Mouse (Mus musculus) limb, embryonic 14.5 days (tissue): ENCODE measurements around the gene Mrpl52. TPM values are rescaled to one million over a fixed set of nuclear protein-coding genes. Genes with fewer than 3 reads are reported as not detected.

ENCODE experiments used
- ATAC-seq: fragments of 200-750 bp; cut with Nextera tagmentation; 2 replicates; pipeline ENCODE4 v1.8.0; 2017; ENCODE audit warnings: low read depth, moderate number of reproducible peaks, moderate TSS enrichment; ENCODE audit not compliant: low FRiP score
- DNase-seq: peaks from one replicate; pipeline ENCODE4 v3.0.0-alpha.2; 2015; ENCODE audit warnings: low spot score
- H3K27ac ChIP-seq: fragments of 300-500 bp; sonication (generic); replicated peaks from 2 replicates; pipeline ENCODE4 v1.5.1; 2014; ENCODE audit warnings: low read depth, mild to moderate bottlenecking, low read length, moderate library complexity, mixed read lengths
- H3K27me3 ChIP-seq: fragments of 300-500 bp; sonication (generic); 2 replicates; pipeline ENCODE4 v1.6.1; 2014; ENCODE audit warnings: low read length, mixed read lengths; ENCODE audit not compliant: control insufficient read depth, insufficient read depth
- H3K36me3 ChIP-seq: fragments of 300-500 bp; sonication (generic); 2 replicates; pipeline ENCODE4 v1.6.1; 2014; ENCODE audit warnings: mild to moderate bottlenecking, low read length, moderate library complexity, mixed read lengths; ENCODE audit not compliant: control insufficient read depth, insufficient read depth
- H3K4me1 ChIP-seq: fragments of 300-500 bp; sonication (generic); 2 replicates; pipeline ENCODE4 v1.6.1; 2014; ENCODE audit warnings: antibody characterized with exemption, low read length, mixed read lengths; ENCODE audit not compliant: control insufficient read depth, insufficient read depth
- H3K4me2 ChIP-seq: fragments of 300-500 bp; sonication (generic); replicated peaks from 2 replicates; pipeline ENCODE4 v1.6.1; 2014; ENCODE audit warnings: low read depth, mild to moderate bottlenecking, low read length, moderate library complexity; ENCODE audit not compliant: severe bottlenecking
- H3K4me3 ChIP-seq: fragments of 300-500 bp; sonication (generic); replicated peaks from 2 replicates; pipeline ENCODE4 v1.5.1; 2014; ENCODE audit warnings: low read length
- H3K9ac ChIP-seq: fragments of 300-500 bp; sonication (generic); 2 replicates; pipeline ENCODE4 v1.6.1; 2014; ENCODE audit warnings: mild to moderate bottlenecking, low read depth, low read length, moderate library complexity; ENCODE audit not compliant: severe bottlenecking
- H3K9me3 ChIP-seq: fragments of 300-500 bp; sonication (generic); 2 replicates; pipeline ENCODE4 v1.6.1; 2016; ENCODE audit warnings: low read length; ENCODE audit not compliant: control insufficient read depth
- POLR2A ChIP-seq: fragments of 200-500 bp; IDR thresholded peaks from 2 replicates; pipeline ENCODE4 v1.8.0; 2012; ENCODE audit warnings: inconsistent platforms, mild to moderate bottlenecking, moderate library complexity, borderline replicate concordance; ENCODE audit not compliant: insufficient read depth, insufficient read length; ENCODE audit errors: extremely low read depth
- WGBS: fragments of 180-500 bp; shearing (Covaris S2); extraction: QIAGEN DNeasy Blood & Tissue Kit; methylation state at CpG from one replicate; pipeline ENCODE4 v1.1.7; 2014; 5-methylcytosine and 5-hydroxymethylcytosine counted together
- polyA plus RNA-seq, 2 experiments: library from polyadenylated mRNA; depleted of rRNA in 1 of 2; stranded (reverse) in 1 of 2; unstranded in 1 of 2; fragments of >200 nt; fragmentation: Nextera tagmentation in 1 of 2; extraction: Ambion mirVana in 1 of 2; gene quantifications; 2 replicates each; pipeline versions ENCODE4 v1.2.1 to v1.2.3; 2012 to 2014

The Mrpl52 gene
- polyA plus RNA-seq, 2 experiments, result 216 to 265 TPM

- WGBS, result 87% methylated on average over 9 of the region's 9 CpGs
- TF ChIP-seq POLR2A, result no peak
Observed at GRCm38 (mm10) chr14:54382641-54383040, 44.1 kb upstream of the Mrpl52 start.

GRCm38 (mm10) chr14:54383355-54383771, 43.3 kb upstream of the Mrpl52 start:
- 67% methylated on average over 4 of the region's 4 CpGs for WGBS
- no peaks in the 10 kb centered on the region for H3K9me3 ChIP-seq
- no peak for TF ChIP-seq POLR2A
- DNase-seq (peak; percentile 16), ATAC-seq (0 out of 2 replicates have a peak, but pooled peaks have one; percentile 12)
- H3K9ac ChIP-seq, result no peak overlapping the region
- no peak overlapping the region for H3K27ac ChIP-seq
- H3K4me3 ChIP-seq, result no peak overlapping the region
- peaks cover 3% of the 10 kb centered on the region; the same call in 1 of the 2 replicates for H3K4me1 ChIP-seq
- no peaks in the 10 kb centered on the region for H3K27me3 ChIP-seq
- H3K36me3 ChIP-seq, result no peaks in the 10 kb centered on the region
- H3K4me2 ChIP-seq, result no peak overlapping the region

More at GRCm38 (mm10) chr14:54382641-54383040, 44.1 kb upstream of the Mrpl52 start:
- no peak overlapping the region for H3K9ac ChIP-seq
- ATAC-seq, result no peak
- no peaks in the 10 kb centered on the region for H3K36me3 ChIP-seq
- H3K9me3 ChIP-seq, result no peaks in the 10 kb centered on the region
- no peak overlapping the region for H3K27ac ChIP-seq
- H3K27me3 ChIP-seq, result no peaks in the 10 kb centered on the region
- no peak overlapping the region for H3K4me2 ChIP-seq
- H3K4me1 ChIP-seq, result peaks cover 3% of the 10 kb centered on the region; the same call in 1 of the 2 replicates
- no peak for DNase-seq
- no peak overlapping the region for H3K4me3 ChIP-seq

GRCm38 (mm10) chr14:54384396-54384795, 42.3 kb upstream of the Mrpl52 start:
- no peak for DNase-seq
- H3K4me2 ChIP-seq, result no peak overlapping the region
- no peak overlapping the region for H3K27ac ChIP-seq
- H3K9me3 ChIP-seq, result no peaks in the 10 kb centered on the region
- H3K4me3 ChIP-seq, result no peak overlapping the region
- no peak overlapping the region for H3K9ac ChIP-seq
- TF ChIP-seq POLR2A, result no peak
- no peaks in the 10 kb centered on the region for H3K27me3 ChIP-seq
- ATAC-seq, result no peak
- H3K36me3 ChIP-seq, result no peaks in the 10 kb centered on the region
- 88% methylated on average over 8 of the region's 8 CpGs for WGBS
- peaks cover 3% of the 10 kb centered on the region; the same call in 1 of the 2 replicates for H3K4me1 ChIP-seq

- no peak for ATAC-seq
- H3K9ac ChIP-seq, result no peak overlapping the region
- no peak overlapping the region for H3K4me2 ChIP-seq
- H3K9me3 ChIP-seq, result no peaks in the 10 kb centered on the region
- WGBS, result 71% methylated on average over 7 of the region's 7 CpGs
- H3K36me3 ChIP-seq, result no peaks in the 10 kb centered on the region
- H3K27ac ChIP-seq, result no peak overlapping the region
- no peak for TF ChIP-seq POLR2A
- no peak overlapping the region for H3K4me3 ChIP-seq
- peaks cover 3% of the 10 kb centered on the region; the same call in 1 of the 2 replicates for H3K4me1 ChIP-seq
- DNase-seq, result no peak
- no peaks in the 10 kb centered on the region for H3K27me3 ChIP-seq
Observed at GRCm38 (mm10) chr14:54385968-54386618, 40.6 kb upstream of the Mrpl52 start.

- 76% methylated on average over 6 of the region's 6 CpGs for WGBS
- no peak overlapping the region for H3K27ac ChIP-seq
Observed at GRCm38 (mm10) chr14:54387546-54387945, 39.2 kb upstream of the Mrpl52 start.

More at GRCm38 (mm10) chr14:54387546-54387945, 39.2 kb upstream of the Mrpl52 start:
- Histone ChIP-seq H3K27me3 (no peaks in the 10 kb centered on the region), H3K36me3 (no peaks in the 10 kb centered on the region), H3K9ac (no peak overlapping the region), H3K4me1 (peaks cover 3% of the 10 kb centered on the region; the same call in 1 of the 2 replicates), H3K4me3 (no peak overlapping the region), H3K9me3 (no peaks in the 10 kb centered on the region), H3K4me2 (no peak overlapping the region)
- TF ChIP-seq POLR2A, result no peak
- DNase-seq, result no peak
- no peak for ATAC-seq
